Mouse (Mus musculus): ENCODE measurements around the gene Clic3. TPM values are rescaled to one million over a fixed set of nuclear protein-coding genes. Genes with fewer than 3 reads are reported as not detected.

Gene Clic3
- polyA plus RNA-seq, 1 experiment from 2014 or later: 1.5 TPM

DNA sequence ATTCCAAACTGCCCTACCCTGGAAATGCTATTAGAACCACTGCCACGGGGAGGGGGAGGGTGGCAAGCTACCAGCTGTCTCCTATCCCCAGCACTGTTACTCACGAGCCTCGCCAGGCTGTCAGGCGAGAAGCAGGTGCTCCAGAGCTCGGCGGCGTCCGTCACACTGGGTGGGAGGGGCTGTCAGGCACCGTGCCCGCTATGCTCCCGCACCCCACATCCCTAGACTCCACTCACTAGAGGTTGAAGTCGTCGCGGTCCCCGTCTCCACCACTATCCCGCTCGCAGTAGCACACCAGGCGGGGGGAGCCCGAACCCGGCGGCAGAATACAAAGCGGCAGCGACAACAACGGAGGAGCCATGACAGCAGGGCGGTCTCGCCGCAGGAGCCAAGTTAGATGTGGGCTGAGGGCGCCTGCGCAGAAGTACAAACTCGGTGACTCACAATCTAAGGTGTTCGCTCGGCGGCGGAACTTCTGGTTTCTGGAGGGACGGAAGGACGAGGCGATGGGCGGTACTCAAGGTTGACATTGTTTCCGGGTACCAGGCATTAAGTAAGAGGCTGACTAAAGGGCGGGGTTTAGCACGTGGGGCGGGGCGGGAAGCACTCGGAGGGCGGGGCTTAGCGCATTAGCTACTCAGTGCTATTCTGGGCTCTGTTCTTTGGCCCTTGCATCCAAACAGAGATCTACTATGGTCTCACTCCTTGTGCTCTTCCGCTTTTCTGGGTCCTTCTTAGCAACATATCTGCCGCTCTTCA lies 4.1 kb downstream of the Clic3 start, which contains the start of gene Paxx:
Gene Paxx, minus strand, starts transcription at position 544 of the 759 bp plus-strand sequence.
- peak; percentile 89 for ATAC-seq (ENCODE audit: low read depth)

DNA sequence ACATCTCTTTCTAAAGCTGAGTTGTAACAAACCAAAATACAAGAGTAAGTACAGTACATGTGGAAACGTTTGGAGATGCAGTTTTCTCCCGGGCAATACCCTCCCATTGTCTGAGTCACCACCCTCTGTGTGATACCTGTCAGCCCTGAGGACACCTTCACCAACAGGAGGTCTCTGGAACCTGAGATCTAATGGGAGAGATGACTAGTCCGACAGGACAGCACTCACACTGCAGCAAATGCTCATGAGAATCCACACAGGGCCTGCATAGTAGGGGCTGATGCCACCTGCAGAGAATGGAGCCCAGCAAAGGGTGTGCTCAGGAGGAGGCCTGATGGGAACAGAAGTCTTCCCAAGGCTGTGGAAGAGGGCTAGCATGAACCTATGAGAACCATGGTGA lies 4.8 kb downstream of the Clic3 start:
- H3K4me2 ChIP-seq (ENCODE audit: low read depth, low read length): peak overlapping the region; percentile 64
- 33% methylated on average over 3 of the region's 3 CpGs for WGBS
- H3K4me3 ChIP-seq (ENCODE audit: low read depth, low read length): peak overlapping the region; percentile 74
- peaks cover 17% of the 10 kb centered on the region for H3K4me1 ChIP-seq (ENCODE audit: control insufficient read depth, insufficient read depth, low read length)
- H3K27ac ChIP-seq (ENCODE audit: low read depth, low read length): peak overlapping the region; percentile 94
- no peak for ATAC-seq (ENCODE audit: low read depth)
- 0 out of 2 replicates have a peak, but pooled peaks cover 5% of the 10 kb centered on the region for H3K36me3 ChIP-seq (ENCODE audit: control insufficient read depth, insufficient read depth, low read length)
- H3K9ac ChIP-seq (replicated peaks; ENCODE audit: low read depth, low read length): peak overlapping the region; percentile 87
- no peaks in the 10 kb centered on the region for H3K27me3 ChIP-seq (ENCODE audit: control insufficient read depth, insufficient read depth, low read length)
- no peaks in the 10 kb centered on the region for H3K9me3 ChIP-seq (ENCODE audit: control insufficient read depth, low read length)

More for the DNA sequence above, 4.1 kb downstream of the Clic3 start, which contains the start of gene Paxx:
- H3K36me3 ChIP-seq (ENCODE audit: control insufficient read depth, insufficient read depth, low read length): 0 out of 2 replicates have a peak, but pooled peaks cover 5% of the 10 kb centered on the region
- H3K4me3 ChIP-seq (ENCODE audit: low read depth, low read length): peak within 1 kb of the TSS; percentile 74
- H3K4me1 ChIP-seq (ENCODE audit: control insufficient read depth, insufficient read depth, low read length): peaks cover 17% of the 10 kb centered on the region
- no peaks in the 10 kb centered on the region for H3K9me3 ChIP-seq (ENCODE audit: control insufficient read depth, low read length)
- H3K27me3 ChIP-seq (ENCODE audit: control insufficient read depth, insufficient read depth, low read length): no peaks in the 10 kb centered on the region
- H3K27ac ChIP-seq (ENCODE audit: low read depth, low read length): peak within 1 kb of the TSS; percentile 94
- H3K4me2 ChIP-seq (ENCODE audit: low read depth, low read length): peak within 1 kb of the TSS; percentile 64
- peak within 1 kb of the TSS; percentile 87 for H3K9ac ChIP-seq (replicated peaks; ENCODE audit: low read depth, low read length)
- WGBS: under 1% methylated on average over 48 of the region's 48 CpGs

DNA sequence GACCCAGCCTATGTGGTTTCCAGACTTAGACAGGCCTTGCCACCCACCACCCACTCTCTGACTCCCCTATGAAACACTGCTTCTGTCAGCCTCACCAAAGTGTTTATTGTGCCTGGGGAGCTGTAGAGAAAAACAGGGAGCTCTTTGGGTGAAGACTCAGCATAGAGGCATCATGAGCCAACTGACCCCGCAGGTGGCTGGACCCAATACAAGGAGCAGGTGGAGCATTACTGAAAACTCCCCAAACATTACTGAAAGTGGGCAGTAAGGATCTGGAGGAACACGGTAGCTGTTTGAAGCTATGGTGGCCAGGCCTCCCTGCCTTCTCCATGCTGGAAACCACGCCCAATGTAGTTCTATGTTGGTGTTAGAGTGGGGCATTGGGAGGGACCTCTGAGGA lies 7.0 kb downstream of the Clic3 start:
- Histone ChIP-seq H3K27ac (ENCODE audit: low read depth, low read length) (no peak overlapping the region), H3K4me3 (ENCODE audit: low read depth, low read length) (no peak overlapping the region), H3K4me2 (ENCODE audit: low read depth, low read length) (no peak overlapping the region), H3K9me3 (ENCODE audit: control insufficient read depth, low read length) (no peaks in the 10 kb centered on the region), H3K9ac (replicated peaks; ENCODE audit: low read depth, low read length) (no peak overlapping the region), H3K36me3 (ENCODE audit: control insufficient read depth, insufficient read depth, low read length) (0 out of 2 replicates have a peak, but pooled peaks cover 5% of the 10 kb centered on the region), H3K4me1 (ENCODE audit: control insufficient read depth, insufficient read depth, low read length) (peaks cover 17% of the 10 kb centered on the region), H3K27me3 (ENCODE audit: control insufficient read depth, insufficient read depth, low read length) (no peaks in the 10 kb centered on the region)
- no peak for ATAC-seq (ENCODE audit: low read depth)
- 87% methylated on average over 3 of the region's 3 CpGs for WGBS

DNA sequence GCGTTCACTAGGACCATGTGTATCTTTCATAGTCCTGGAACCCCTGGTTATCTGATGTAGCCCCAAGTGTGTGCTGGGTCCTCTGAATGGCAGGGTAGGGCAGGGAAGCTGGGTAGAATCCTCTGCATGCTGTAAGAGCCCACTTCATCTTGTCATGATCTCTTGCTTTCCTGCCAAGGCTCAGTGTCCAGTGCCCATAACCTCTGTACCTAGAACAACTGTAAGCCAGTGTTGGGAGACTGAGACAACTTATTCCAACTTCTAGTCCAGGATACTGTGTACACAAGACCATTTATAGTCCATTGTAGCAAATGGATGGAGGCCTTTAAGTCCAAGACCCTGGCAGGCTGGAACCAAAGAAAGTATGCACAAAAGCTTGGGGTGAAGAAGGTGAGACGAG lies 8.6 kb downstream of the Clic3 start:
- H3K4me2 ChIP-seq (ENCODE audit: low read depth, low read length): no peak overlapping the region
- H3K27me3 ChIP-seq (ENCODE audit: control insufficient read depth, insufficient read depth, low read length): no peaks in the 10 kb centered on the region
- WGBS: 89% methylated on average over 2 of the region's 2 CpGs
- H3K9me3 ChIP-seq (ENCODE audit: control insufficient read depth, low read length): no peaks in the 10 kb centered on the region
- no peak for ATAC-seq (ENCODE audit: low read depth)
- no peak overlapping the region for H3K4me3 ChIP-seq (ENCODE audit: low read depth, low read length)
- peaks cover 12% of the 10 kb centered on the region; the same call in 1 of the 2 replicates for H3K4me1 ChIP-seq (ENCODE audit: control insufficient read depth, insufficient read depth, low read length)
- no peak overlapping the region for H3K27ac ChIP-seq (ENCODE audit: low read depth, low read length)
- no peaks in the 10 kb centered on the region for H3K36me3 ChIP-seq (ENCODE audit: control insufficient read depth, insufficient read depth, low read length)
- no peak overlapping the region for H3K9ac ChIP-seq (replicated peaks; ENCODE audit: low read depth, low read length)

DNA sequence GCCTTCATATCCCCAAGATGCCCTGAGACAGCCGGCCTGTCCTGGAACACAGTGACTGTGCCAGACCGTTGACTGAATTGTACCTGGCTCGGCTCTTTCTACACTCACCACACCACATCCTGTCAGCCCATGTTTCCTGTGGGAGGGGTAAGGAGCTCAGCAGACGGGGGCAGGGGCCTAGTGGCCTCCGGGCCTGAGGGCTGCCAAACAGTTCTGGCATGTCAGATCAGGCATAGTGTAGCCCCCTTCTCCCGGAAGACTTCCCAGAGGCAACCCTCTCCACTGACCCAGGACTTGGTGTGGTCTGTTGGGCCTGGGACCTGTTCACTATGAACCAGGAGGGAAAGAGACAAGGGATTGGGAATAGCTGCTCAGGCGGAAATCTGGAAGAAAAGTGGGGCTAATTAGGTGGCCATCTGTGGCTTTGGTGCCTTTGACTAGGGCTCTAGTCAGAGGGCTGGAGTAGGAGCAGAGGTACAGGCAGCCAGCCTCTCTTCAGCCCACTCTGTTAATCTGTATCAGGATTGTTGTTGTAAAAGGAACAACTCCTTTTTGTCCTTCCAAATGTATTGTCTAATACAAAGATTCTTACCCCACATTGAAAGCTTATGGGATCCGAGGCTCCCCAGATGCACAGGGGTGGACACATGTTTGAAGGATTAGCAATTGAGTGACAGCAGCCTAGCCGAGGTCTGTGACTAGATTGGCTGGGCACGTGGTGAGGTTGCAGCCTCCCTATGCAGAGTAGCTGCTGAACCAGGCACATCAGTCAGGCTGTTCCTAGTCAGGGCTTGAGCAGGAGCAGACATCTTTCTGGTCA lies 9.4 kb downstream of the Clic3 start:
- H3K36me3 ChIP-seq (ENCODE audit: control insufficient read depth, insufficient read depth, low read length): no peaks in the 10 kb centered on the region
- 70% methylated on average over 10 of the region's 10 CpGs for WGBS
- no peak overlapping the region for H3K9ac ChIP-seq (replicated peaks; ENCODE audit: low read depth, low read length)
- H3K4me2 ChIP-seq (ENCODE audit: low read depth, low read length): no peak overlapping the region
- H3K4me3 ChIP-seq (ENCODE audit: low read depth, low read length): no peak overlapping the region
- no peak for ATAC-seq (ENCODE audit: low read depth)
- peaks cover 9% of the 10 kb centered on the region; the same call in 1 of the 2 replicates for H3K4me1 ChIP-seq (ENCODE audit: control insufficient read depth, insufficient read depth, low read length)
- no peaks in the 10 kb centered on the region for H3K9me3 ChIP-seq (ENCODE audit: control insufficient read depth, low read length)
- no peaks in the 10 kb centered on the region for H3K27me3 ChIP-seq (ENCODE audit: control insufficient read depth, insufficient read depth, low read length)
- no peak overlapping the region for H3K27ac ChIP-seq (ENCODE audit: low read depth, low read length)

DNA sequence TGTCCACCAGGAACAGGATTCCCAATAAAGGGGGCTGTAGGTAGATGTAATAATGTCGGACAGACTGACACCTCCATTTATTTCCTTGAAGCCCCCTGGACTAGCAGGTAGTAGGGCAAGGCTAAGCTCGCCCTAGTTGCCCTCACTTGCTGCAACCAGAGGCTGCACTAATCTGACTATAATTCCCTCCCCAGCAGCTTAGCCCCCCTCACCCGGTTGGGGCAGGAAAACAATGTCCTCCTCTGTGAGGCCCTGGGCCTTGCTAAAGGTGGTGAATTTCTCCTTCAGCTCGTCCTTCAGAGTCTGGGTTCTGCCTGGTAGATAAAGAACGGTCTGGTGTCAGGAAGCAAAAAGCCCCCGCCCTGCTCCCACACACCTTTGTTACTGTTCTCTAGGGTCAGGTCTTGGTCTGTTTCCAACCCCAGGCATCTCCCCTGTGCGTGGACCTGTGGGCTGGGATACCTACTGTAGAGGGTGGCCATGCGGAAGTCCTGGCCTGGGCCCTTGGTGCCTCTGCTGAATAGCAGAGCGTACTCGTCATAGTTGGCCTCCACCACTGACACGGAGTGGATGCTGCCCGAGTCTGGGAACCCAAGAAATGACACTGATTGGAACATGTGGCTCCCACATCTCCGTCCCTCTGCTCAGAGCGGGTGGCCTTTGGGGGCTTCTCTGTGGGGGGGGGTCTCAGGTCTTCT lies 11.1 kb downstream of the Clic3 start:
- Histone ChIP-seq H3K4me3 (ENCODE audit: low read depth, low read length) (no peak overlapping the region), H3K27ac (ENCODE audit: low read depth, low read length) (no peak overlapping the region), H3K9me3 (ENCODE audit: control insufficient read depth, low read length) (no peaks in the 10 kb centered on the region), H3K36me3 (ENCODE audit: control insufficient read depth, insufficient read depth, low read length) (no peaks in the 10 kb centered on the region), H3K4me2 (ENCODE audit: low read depth, low read length) (no peak overlapping the region), H3K9ac (replicated peaks; ENCODE audit: low read depth, low read length) (no peak overlapping the region), H3K4me1 (ENCODE audit: control insufficient read depth, insufficient read depth, low read length) (peaks cover 6% of the 10 kb centered on the region; the same call in 1 of the 2 replicates), H3K27me3 (ENCODE audit: control insufficient read depth, insufficient read depth, low read length) (no peaks in the 10 kb centered on the region)
- WGBS: 87% methylated on average over 14 of the region's 14 CpGs
- no peak for ATAC-seq (ENCODE audit: low read depth)

DNA sequence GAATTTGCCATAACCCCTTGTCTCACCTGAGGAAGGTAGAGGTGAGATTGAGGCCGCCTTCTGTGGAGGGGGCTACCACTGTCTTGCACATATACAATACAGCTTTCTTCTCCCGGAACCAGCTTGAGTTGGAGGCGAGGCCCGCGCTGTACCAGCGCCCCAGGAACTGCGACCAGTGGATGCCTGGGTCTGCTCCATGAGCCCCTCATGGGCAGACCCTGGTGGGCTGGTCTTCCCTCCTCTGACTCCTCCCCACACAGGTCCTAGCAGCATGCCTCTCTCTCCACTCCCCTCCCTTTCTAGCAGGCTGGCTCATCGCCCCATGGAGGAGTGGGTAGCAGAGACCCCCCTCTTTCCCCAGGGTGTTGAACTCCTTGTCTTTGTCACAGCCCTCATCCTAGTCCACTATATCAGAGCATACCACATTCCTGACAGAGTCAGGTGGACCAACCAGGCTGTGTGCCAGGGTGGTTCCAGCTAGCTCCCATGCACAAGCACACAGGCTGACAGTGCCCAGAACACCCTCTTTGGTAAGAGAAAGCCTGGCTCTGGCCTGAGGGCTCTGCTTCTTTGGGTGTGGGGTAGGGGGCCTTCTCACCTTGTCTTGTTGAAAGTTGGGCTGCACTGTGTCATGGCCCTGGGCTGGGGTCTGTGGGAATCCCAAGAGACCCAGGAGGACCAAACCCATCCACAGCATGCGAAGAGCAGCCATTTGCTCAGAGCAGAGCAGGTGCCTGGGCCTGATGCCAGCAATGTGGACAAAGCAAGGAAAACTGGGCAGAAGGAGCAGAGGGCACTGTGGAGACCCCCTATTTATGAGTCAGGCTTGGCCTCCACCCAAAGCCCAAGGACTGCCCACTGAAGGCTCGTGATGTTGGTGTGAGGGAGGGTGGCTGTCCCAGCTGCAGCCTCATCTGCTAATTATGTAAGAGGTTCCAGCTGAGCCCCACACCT lies 12.6 kb downstream of the Clic3 start:
- H3K4me3 ChIP-seq (ENCODE audit: low read depth, low read length): no peak overlapping the region
- peak; percentile 59; the same call in 1 of the 2 replicates for ATAC-seq (ENCODE audit: low read depth)
- no peaks in the 10 kb centered on the region for H3K9me3 ChIP-seq (ENCODE audit: control insufficient read depth, low read length)
- no peak overlapping the region for H3K4me2 ChIP-seq (ENCODE audit: low read depth, low read length)
- no peaks in the 10 kb centered on the region for H3K36me3 ChIP-seq (ENCODE audit: control insufficient read depth, insufficient read depth, low read length)
- no peaks in the 10 kb centered on the region for H3K27me3 ChIP-seq (ENCODE audit: control insufficient read depth, insufficient read depth, low read length)
- H3K9ac ChIP-seq (replicated peaks; ENCODE audit: low read depth, low read length): no peak overlapping the region
- H3K4me1 ChIP-seq (ENCODE audit: control insufficient read depth, insufficient read depth, low read length): peaks cover 6% of the 10 kb centered on the region; the same call in 1 of the 2 replicates
- peak overlapping the region; percentile 45; the same call in 1 of the 2 replicates for H3K27ac ChIP-seq (ENCODE audit: low read depth, low read length)
- WGBS: 70% methylated on average over 10 of the region's 10 CpGs

DNA sequence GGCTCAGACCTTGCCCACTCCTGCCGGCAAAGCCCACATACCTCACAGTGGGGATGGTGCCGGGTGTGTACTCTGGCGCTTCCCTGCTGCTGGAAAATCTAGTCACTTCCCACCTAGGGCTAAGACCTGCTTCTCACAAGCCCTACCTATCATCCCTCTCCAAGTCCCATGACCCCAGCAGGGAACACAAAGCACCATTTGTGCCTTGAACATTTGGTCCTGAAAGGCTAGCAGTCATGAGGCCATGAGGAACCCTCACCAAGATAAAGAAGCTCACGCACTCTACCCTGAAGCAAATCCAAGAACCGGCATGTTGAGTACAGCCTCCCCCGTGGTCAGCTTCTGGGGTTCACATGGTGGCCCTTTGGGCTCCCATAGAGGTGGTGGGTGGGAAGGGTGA lies 13.3 kb downstream of the Clic3 start, which contains the start of gene Ptgds:
Gene Ptgds, minus strand, starts transcription at position 78 of the 400 bp plus-strand sequence.
- Histone ChIP-seq H3K9ac (replicated peaks; ENCODE audit: low read depth, low read length) (no peak within 1 kb of the TSS), H3K9me3 (ENCODE audit: control insufficient read depth, low read length) (no peaks in the 10 kb centered on the region), H3K4me3 (ENCODE audit: low read depth, low read length) (no peak within 1 kb of the TSS), H3K27me3 (ENCODE audit: control insufficient read depth, insufficient read depth, low read length) (no peaks in the 10 kb centered on the region), H3K4me1 (ENCODE audit: control insufficient read depth, insufficient read depth, low read length) (peaks cover 6% of the 10 kb centered on the region; the same call in 1 of the 2 replicates), H3K4me2 (ENCODE audit: low read depth, low read length) (no peak within 1 kb of the TSS), H3K27ac (ENCODE audit: low read depth, low read length) (peak within 1 kb of the TSS; percentile 45; the same call in 1 of the 2 replicates), H3K36me3 (ENCODE audit: control insufficient read depth, insufficient read depth, low read length) (no peaks in the 10 kb centered on the region)
- ATAC-seq (ENCODE audit: low read depth): no peak
- WGBS: 67% methylated on average over 6 of the region's 6 CpGs

All from neural tube, embryonic 14.5 days (tissue).